Mouse (Mus musculus) midbrain, embryonic 10.5 days (tissue): ENCODE data around the gene Gm20671. TPM values are rescaled to one million over a fixed set of nuclear protein-coding genes. Genes with fewer than 3 reads are reported as not detected.

ENCODE experiments used
- DNase-seq: peaks from one replicate; pipeline ENCODE4 v3.0.0-alpha.2; 2017; ENCODE audit warnings: low spot score
- H3K27ac ChIP-seq: fragments of 300-500 bp; sonication (generic); replicated peaks from 2 replicates; pipeline ENCODE4 v1.5.1; 2016; ENCODE audit warnings: mild to moderate bottlenecking
- H3K27me3 ChIP-seq: fragments of 300-500 bp; sonication (generic); 2 replicates; pipeline ENCODE4 v1.6.1; 2016; ENCODE audit warnings: low read depth, mild to moderate bottlenecking; ENCODE audit not compliant: poor library complexity, severe bottlenecking
- H3K36me3 ChIP-seq: fragments of 300-500 bp; sonication (generic); 2 replicates; pipeline ENCODE4 v1.6.1; 2016; ENCODE audit warnings: mild to moderate bottlenecking, moderate library complexity
- H3K4me1 ChIP-seq: fragments of 300-500 bp; sonication (generic); 2 replicates; pipeline ENCODE4 v1.6.1; 2016
- H3K4me3 ChIP-seq: fragments of 300-500 bp; sonication (generic); 2 replicates; pipeline ENCODE4 v1.5.1; 2016; ENCODE audit warnings: mild to moderate bottlenecking, moderate library complexity
- H3K9me3 ChIP-seq: fragments of 300-500 bp; sonication (generic); replicated peaks from 2 replicates; pipeline ENCODE4 v1.6.1; 2016; ENCODE audit warnings: mild to moderate bottlenecking
- WGBS: fragments of 180-500 bp; shearing (Covaris S2); methylation state at CpG from one replicate; pipeline ENCODE4 v1.1.7; 2016; 5-methylcytosine and 5-hydroxymethylcytosine counted together
- polyA plus RNA-seq: library from polyadenylated mRNA; unstranded; fragments of >200 nt; fragmentation: Nextera tagmentation; extraction: Ambion mirVana; gene quantifications from 2 replicates; pipeline ENCODE4 v1.2.1, GENCODE M21; 2016

Gene Gm20671
- polyA plus RNA-seq, 1 experiment from 2014 or later: not detected

DNA sequence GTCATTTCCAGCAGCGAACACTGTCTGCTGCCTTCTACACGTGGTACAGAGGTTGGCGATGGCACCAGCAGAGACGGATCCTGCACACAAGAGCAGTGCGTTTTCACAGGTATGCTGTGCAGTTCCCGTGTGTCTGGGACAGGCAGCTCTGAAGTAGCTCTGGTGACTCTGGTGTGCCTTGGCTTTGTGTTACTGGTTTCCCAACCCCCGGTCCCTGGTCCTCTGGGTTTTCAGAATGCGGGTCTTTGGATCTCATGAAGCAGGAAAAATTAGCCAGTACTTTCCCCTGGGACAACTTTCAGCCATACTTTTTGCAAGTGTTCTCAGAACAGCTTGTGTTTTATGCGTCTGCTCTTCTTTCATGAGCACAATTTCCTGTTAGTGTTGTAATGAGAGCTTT lies 106.5 kb downstream of the Gm20671 start:
- WGBS: 90% methylated on average over 9 of the region's 9 CpGs
- Histone ChIP-seq H3K4me1 (no peaks in the 10 kb centered on the region), H3K27me3 (no peaks in the 10 kb centered on the region), H3K9me3 (peaks cover 2% of the 10 kb centered on the region; the same call in 1 of the 2 replicates), H3K27ac (no peak overlapping the region), H3K36me3 (no peaks in the 10 kb centered on the region), H3K4me3 (no peak overlapping the region)
- no peak for DNase-seq

DNA sequence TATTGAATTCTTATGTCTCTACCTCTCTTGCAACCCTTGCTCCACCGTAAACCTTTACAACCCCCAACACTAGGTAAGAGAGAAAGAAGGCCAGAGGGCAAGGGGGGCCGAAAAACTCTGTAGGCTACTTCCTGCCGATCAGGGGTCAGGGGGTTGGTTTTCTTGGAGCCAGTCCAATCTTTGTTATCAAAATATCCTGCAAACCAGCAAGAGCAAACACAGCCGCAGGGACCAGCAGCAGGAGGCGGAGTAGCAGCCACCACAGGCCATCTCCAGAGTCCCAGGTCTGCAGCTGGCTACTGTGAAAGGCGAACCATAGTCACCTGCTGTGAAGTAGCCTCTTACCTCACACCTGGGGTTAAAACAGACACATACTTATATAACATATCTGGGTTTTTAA lies 108.0 kb downstream of the Gm20671 start:
- WGBS: 64% methylated on average over 6 of the region's 6 CpGs
- DNase-seq: peak; percentile 9
- H3K27ac ChIP-seq: no peak overlapping the region

DNA sequence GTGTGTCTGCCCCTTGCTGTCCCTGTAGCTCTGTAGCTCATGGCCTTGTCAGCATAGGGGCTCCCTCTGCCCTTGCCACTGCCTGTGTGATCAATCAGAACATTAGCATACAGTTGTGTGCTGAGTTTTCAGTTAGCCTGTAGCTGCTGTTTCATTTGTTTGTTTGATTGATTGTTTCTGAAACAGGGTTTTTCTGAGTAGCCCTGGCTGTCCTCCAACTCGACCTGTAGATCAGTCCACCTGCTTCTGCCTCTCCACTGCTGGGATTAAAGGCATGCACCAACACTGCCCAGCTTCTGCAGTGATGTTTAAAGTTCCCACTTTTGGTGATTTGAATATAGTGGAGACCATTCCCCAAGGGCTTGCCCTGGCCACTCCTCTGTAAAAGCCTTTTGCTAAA lies 109.2 kb downstream of the Gm20671 start:
- peak; percentile 10 for DNase-seq
- H3K27ac ChIP-seq: no peak overlapping the region
- no peaks in the 10 kb centered on the region for H3K27me3 ChIP-seq
- no peaks in the 10 kb centered on the region for H3K36me3 ChIP-seq
- 74% methylated on average over 1 of the region's 1 CpGs for WGBS
- H3K4me3 ChIP-seq: no peak overlapping the region
- peaks cover 3% of the 10 kb centered on the region; the same call in 1 of the 2 replicates for H3K4me1 ChIP-seq
- no peaks in the 10 kb centered on the region for H3K9me3 ChIP-seq

More for the DNA sequence above, 108.0 kb downstream of the Gm20671 start:
- H3K27me3 ChIP-seq: no peaks in the 10 kb centered on the region
- no peaks in the 10 kb centered on the region for H3K9me3 ChIP-seq
- no peak overlapping the region for H3K4me3 ChIP-seq
- H3K36me3 ChIP-seq: no peaks in the 10 kb centered on the region
- no peaks in the 10 kb centered on the region for H3K4me1 ChIP-seq

DNA sequence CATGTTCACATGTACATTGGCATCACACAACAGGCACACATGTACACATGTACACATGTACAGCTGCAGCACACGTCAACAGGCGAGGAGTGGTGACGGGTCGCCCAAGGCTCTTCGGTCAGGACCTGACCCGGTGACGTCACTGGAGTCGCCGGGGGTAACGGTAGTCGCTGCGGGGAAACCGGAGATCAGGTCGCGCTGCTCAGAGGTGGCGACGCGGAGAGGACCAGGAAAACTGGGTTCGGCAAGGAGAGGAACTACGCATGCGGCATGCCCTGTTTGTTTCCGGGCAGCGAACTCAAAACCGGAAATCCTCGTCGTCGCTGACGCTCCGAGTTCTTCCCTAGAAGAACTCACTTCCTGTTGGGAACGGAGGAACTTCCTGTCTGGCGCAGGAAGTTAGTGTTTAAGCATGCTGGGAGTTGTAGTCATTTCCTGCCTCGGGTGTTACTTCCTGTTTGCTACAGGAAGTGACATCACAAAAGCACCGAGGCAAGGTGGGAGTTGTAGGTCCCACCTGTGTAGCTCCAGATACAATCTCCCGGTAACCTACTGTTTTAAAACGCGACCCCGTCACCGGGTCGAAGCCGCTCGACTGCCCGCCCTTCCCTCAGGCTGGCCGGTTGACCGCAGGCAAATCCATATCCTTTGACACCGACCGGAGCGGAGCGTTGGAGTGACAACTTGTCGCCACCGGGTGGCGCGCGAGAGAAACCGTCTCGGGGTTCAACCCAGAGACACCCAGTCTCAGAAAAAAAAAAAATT lies 113.0 kb downstream of the Gm20671 start:
- DNase-seq: peak; percentile 93
- peaks cover 6% of the 10 kb centered on the region; the same call in 1 of the 2 replicates for H3K4me1 ChIP-seq
- H3K27ac ChIP-seq: peak overlapping the region; percentile 81
- no peaks in the 10 kb centered on the region for H3K36me3 ChIP-seq
- H3K9me3 ChIP-seq: no peaks in the 10 kb centered on the region
- 1% methylated on average over 55 of the region's 55 CpGs for WGBS
- peak overlapping the region; percentile 66 for H3K4me3 ChIP-seq
- H3K27me3 ChIP-seq: no peaks in the 10 kb centered on the region

DNA sequence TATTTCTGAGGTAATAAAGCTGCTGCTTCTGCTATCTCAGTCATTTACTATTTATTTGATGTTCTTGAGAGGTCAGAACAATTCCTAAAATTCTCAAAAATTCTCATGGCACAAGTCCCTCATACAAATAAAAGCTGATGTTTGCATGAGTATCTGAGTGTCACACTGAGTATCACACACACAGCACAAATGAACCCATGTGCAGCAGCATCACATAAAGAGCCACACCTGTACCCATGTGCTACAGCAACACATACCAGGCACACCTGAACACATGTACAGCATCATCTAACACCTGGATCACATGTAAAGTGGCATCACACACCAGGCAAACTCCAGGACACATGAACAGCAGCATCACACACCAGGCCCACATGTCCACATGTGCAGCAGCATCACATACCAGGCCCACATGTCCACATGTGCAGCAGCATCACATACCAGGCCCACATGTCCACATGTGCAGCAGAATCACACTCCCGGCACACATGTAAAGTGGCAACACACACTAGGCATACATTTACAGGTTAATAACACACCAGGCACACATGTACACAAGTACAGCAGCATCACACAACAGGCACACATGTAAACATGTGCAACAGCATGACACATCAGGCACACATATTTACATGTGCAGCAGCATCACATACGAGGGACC lies 113.7 kb downstream of the Gm20671 start:
- no peaks in the 10 kb centered on the region for H3K9me3 ChIP-seq
- DNase-seq: peak; percentile 34
- H3K4me3 ChIP-seq: peak overlapping the region; percentile 66
- H3K4me1 ChIP-seq: peaks cover 6% of the 10 kb centered on the region; the same call in 1 of the 2 replicates
- H3K27me3 ChIP-seq: no peaks in the 10 kb centered on the region
- H3K36me3 ChIP-seq: no peaks in the 10 kb centered on the region
- WGBS: 28% methylated on average over 2 of the region's 2 CpGs
- peak overlapping the region; percentile 81 for H3K27ac ChIP-seq

DNA sequence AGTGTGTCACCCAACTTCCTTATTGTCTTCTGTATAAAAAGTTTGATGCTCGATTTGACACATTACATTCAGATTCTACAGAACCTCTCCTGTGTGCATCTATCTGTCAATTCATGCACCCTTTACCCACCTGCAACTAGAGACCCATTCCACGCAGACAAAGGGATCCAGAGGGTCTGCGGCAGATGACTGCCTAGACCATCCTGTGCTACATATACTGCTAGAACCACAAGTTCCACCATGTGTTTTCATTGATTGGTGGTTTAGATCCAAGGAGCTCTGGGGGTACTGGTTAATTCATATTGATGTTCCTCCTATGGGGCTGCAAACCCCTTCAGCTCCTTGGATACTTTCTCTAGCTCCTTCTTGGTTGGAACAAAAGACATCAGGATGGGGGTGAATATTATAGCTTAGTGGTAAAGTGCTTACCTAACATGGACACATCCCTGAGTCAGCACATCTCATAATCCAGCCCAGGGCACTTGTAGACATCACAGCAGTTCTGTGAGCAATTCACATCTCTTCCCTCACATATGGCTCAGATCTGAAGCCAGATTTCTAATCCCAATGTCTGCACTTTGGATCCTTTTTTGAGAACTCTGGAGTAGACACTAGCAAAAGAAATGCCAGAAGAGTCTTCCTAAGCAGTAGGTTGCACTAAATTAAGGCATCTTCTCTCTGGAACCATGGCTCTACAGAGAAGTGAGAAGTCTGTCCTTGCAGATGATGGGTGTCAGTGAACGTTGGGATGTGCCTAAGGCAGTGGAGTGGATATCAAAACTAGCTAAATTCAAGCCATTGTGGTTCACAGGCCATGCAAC lies 114.5 kb downstream of the Gm20671 start:
- Histone ChIP-seq H3K9me3 (no peaks in the 10 kb centered on the region), H3K27me3 (no peaks in the 10 kb centered on the region), H3K36me3 (no peaks in the 10 kb centered on the region), H3K27ac (no peak overlapping the region), H3K4me3 (peak overlapping the region; percentile 66; the same call in 1 of the 2 replicates), H3K4me1 (peaks cover 6% of the 10 kb centered on the region; the same call in 1 of the 2 replicates)
- no peak for DNase-seq
- WGBS: 66% methylated on average over 4 of the region's 4 CpGs

DNA sequence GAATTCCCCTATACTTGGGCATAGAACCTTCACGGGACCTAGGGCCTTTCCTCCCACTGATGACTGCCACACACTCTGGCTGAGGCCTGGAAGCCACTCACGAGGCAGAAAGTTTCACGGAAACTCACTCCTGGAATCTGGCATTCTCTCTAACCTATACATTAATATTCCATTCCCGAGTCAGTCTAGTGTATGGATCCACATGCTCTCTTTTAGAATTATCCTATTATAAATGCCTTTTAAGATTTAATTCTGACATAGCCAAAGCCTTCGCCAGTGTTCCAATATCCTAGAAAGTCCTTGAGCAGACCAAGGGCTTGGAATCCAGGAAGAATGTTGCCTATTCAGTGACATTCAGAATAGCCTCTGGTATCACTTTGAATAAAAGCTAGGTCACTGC lies 115.4 kb downstream of the Gm20671 start:
- no peaks in the 10 kb centered on the region for H3K36me3 ChIP-seq
- WGBS: 78% methylated on average over 5 of the region's 5 CpGs
- no peaks in the 10 kb centered on the region for H3K27me3 ChIP-seq
- no peak for DNase-seq
- peaks cover 6% of the 10 kb centered on the region; the same call in 1 of the 2 replicates for H3K4me1 ChIP-seq
- H3K27ac ChIP-seq: no peak overlapping the region
- no peak overlapping the region for H3K4me3 ChIP-seq
- no peaks in the 10 kb centered on the region for H3K9me3 ChIP-seq

DNA sequence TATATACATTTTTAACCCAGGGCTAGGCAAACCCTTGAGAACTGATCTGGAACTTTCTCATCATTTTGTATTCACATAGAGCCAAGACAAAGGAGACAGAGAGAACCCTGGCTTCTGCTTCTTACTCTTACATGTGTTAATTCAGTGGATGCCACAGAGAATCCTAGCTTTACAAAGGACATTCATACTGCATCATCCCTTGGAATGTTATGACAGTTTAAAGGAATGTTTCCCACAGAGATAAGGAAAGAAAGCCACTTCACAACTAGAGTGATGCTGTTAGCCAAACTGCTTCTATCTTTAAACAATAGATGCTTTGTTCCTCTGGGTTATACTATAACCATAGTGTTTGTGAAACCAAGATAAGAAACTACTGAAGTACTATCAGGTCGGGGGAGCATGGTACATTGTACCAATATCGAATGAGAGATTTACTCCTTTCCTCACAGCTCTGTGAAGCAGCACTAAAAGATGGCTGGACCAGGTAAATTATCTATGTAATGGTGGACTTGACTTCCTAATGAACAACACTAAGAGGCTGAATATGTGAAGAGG lies 120.6 kb downstream of the Gm20671 start:
- no peaks in the 10 kb centered on the region for H3K9me3 ChIP-seq
- no peaks in the 10 kb centered on the region for H3K36me3 ChIP-seq
- H3K27ac ChIP-seq: no peak overlapping the region
- no peaks in the 10 kb centered on the region for H3K4me1 ChIP-seq
- WGBS: 88% methylated on average over 2 of the region's 2 CpGs
- H3K4me3 ChIP-seq: no peak overlapping the region
- DNase-seq: no peak
- no peaks in the 10 kb centered on the region for H3K27me3 ChIP-seq

DNA sequence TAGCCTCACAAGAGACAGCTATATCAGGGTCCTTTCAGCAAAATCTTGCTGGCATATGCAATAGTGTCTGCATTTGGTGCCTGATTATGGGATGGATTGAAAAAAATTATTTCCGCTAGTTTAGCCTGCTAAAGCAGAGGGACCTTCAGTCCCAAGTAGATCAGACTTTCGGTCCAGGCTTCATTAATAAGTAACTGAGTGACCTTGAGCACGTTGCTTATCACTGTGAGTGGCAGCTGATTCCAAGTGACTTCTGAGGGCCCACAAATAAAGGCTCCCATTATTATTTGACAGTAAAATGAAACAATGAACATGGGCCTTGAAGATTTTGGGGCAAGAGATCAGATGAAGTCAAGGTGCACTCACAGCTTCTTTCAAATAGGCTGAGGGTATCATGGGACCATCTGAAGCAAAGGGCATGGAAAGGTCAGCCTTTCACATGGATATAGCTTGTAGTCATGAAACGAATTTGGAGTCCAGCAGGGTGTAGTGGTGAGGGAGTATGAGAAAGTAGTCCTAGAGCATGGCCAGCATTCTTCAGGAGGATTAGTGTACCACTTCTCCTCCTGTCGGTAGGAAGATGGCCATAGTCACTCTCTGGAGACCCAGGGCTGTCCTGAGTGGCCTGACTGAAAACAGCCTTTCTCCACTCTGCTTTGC lies 129.6 kb downstream of the Gm20671 start:
- no peaks in the 10 kb centered on the region for H3K4me1 ChIP-seq
- H3K9me3 ChIP-seq: no peaks in the 10 kb centered on the region
- H3K27me3 ChIP-seq: no peaks in the 10 kb centered on the region
- DNase-seq: no peak
- H3K27ac ChIP-seq: no peak overlapping the region
- 78% methylated on average over 5 of the region's 5 CpGs for WGBS
- H3K4me3 ChIP-seq: no peak overlapping the region
- no peaks in the 10 kb centered on the region for H3K36me3 ChIP-seq

DNA sequence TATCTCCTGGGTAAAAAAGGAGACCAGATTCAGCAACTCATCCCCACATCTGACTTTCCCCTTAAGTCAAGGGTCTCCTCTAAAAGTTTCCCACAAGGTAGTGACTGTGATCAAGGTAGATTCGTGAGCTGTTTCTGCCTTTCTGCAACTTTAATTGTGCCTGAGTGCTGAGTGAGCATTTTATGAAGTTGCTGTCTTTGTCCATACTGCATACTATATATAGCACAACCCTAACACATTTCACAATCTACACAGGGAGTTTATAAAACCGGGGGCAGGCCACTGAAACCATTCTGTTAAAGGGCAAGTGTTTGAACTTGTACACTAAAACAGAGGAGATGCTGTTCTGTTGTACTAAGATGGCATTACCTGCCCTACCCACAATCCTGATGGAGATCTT lies 133.5 kb downstream of the Gm20671 start:
- Histone ChIP-seq H3K4me3 (no peak overlapping the region), H3K36me3 (no peaks in the 10 kb centered on the region), H3K27ac (no peak overlapping the region), H3K4me1 (no peaks in the 10 kb centered on the region), H3K27me3 (no peaks in the 10 kb centered on the region), H3K9me3 (no peaks in the 10 kb centered on the region)
- no peak for DNase-seq
- WGBS: 63% methylated on average over 2 of the region's 2 CpGs
